Mouse (Mus musculus) G1E (cell line): ENCODE measurements around the gene Bcl10.

ENCODE experiments used
- CTCF ChIP-seq: IDR thresholded peaks from 2 replicates; pipeline ENCODE4 v1.5.1; 2012; ENCODE audit warnings: low read depth, low read length, inconsistent platforms, mixed read lengths
- GATA1 ChIP-seq: IDR thresholded peaks from 2 replicates; pipeline ENCODE4 v1.6.1; 2012; ENCODE audit warnings: borderline replicate concordance, low read length, inconsistent platforms, mixed read lengths
- TAL1 ChIP-seq: conservative IDR thresholded peaks from 2 replicates; pipeline ENCODE4 v1.6.1; 2012; ENCODE audit warnings: low read depth, low read length, inconsistent platforms, mixed read lengths

DNA sequence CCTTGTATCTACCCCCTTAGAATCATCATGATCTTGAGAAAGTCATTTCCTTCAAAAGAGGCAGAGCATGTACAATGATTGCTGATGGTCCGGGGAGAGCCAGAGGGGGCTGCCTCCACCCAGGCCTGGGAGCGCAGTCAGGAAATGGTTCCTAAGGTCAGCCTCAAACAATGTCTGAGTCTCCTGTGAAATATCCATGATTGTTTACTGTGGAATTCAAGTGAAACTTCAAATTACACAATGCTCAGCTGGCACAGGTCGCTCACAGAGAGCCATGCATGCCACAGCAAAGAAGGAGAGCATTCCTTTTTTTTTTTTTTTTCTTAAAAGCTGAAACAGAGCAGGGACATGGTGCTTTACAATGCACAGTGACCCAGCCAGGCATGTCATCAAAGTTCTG is 30.2 kb upstream of the Bcl10 start:
- TF ChIP-seq CTCF (no peak), GATA1 (no peak), TAL1 (no peak)
